Mouse (Mus musculus): ENCODE measurements at regions not wholly inside any gene's neighbourhood (a gene's known extent, or its start where the extent isn't known, plus 50 kb on each side); places are given as distances from the start of the nearest gene placed in this dataset.
"Not testable (repeated sequence)": the region's sequence is repeated elsewhere in the genome, so short reads cannot be mapped to it uniquely, and the experiment has no call there.

- no peak for ATAC-seq
Measured at GRCm38 (mm10) chr8:96174996-96175395, 286.6 kb upstream of the Got2 start.

GRCm38 (mm10) chr8:96164933-96165332 lies 276.6 kb upstream of the Got2 start:
- no peak for ATAC-seq

GRCm38 (mm10) chr8:96159899-96160298 lies 271.6 kb upstream of the Got2 start:
- ATAC-seq: no peak

GRCm38 (mm10) chr8:96152496-96153250 lies 264.3 kb upstream of the Got2 start:
- peak; percentile 28 for ATAC-seq

GRCm38 (mm10) chr8:96152056-96152455 lies 263.7 kb upstream of the Got2 start:
- no peak for ATAC-seq

GRCm38 (mm10) chr8:96151065-96151472 lies 262.7 kb upstream of the Got2 start:
- no peak for ATAC-seq

GRCm38 (mm10) chr8:96132183-96132582 lies 243.8 kb upstream of the Got2 start:
- no peak for ATAC-seq

GRCm38 (mm10) chr8:96128329-96128728 lies 240.0 kb upstream of the Got2 start:
- no peak for ATAC-seq

GRCm38 (mm10) chr8:96100817-96101216 lies 212.5 kb upstream of the Got2 start:
- ATAC-seq: no peak

- ATAC-seq: no peak
Measured at GRCm38 (mm10) chr8:96092931-96093330, 204.6 kb upstream of the Got2 start.

GRCm38 (mm10) chr8:96090231-96090630 lies 201.9 kb upstream of the Got2 start:
- ATAC-seq: no peak

- ATAC-seq: no peak
Measured at GRCm38 (mm10) chr8:96068306-96068705, 180.0 kb upstream of the Got2 start.

- ATAC-seq: no peak
Measured at GRCm38 (mm10) chr8:96047686-96048085, 159.3 kb upstream of the Got2 start.

- ATAC-seq: no peak
Measured at GRCm38 (mm10) chr8:96042335-96042734, 154.0 kb upstream of the Got2 start.

GRCm38 (mm10) chr8:96040216-96040615 lies 151.9 kb upstream of the Got2 start:
- ATAC-seq: no peak

- not testable (repeated sequence) for ATAC-seq
Measured at GRCm38 (mm10) chr8:96018742-96019141, 130.4 kb upstream of the Got2 start.

GRCm38 (mm10) chr8:96012002-96012401 lies 123.7 kb upstream of the Got2 start:
- no peak for ATAC-seq

- ATAC-seq: no peak
Measured at GRCm38 (mm10) chr8:95991826-95992463, 103.6 kb upstream of the Got2 start.

- ATAC-seq: no peak
Measured at GRCm38 (mm10) chr8:95988616-95989380, 100.5 kb upstream of the Got2 start.

- ATAC-seq: no peak
Measured at GRCm38 (mm10) chr8:95987011-95987440, 98.7 kb upstream of the Got2 start.

- no peak for ATAC-seq
Measured at GRCm38 (mm10) chr8:95986410-95986809, 98.1 kb upstream of the Got2 start.

GRCm38 (mm10) chr8:95983690-95984089 lies 95.3 kb upstream of the Got2 start:
- ATAC-seq: no peak

GRCm38 (mm10) chr8:95980405-95980804 lies 92.1 kb upstream of the Got2 start:
- ATAC-seq: no peak

GRCm38 (mm10) chr8:95979223-95979622 lies 90.9 kb upstream of the Got2 start:
- no peak for ATAC-seq

All from activated CD4-positive, CD25-positive, alpha-beta regulatory T cell, adult 4 months (primary cell).